Mouse (Mus musculus): ENCODE data around the gene Hsd17b1.

The Hsd17b1 gene

GRCm38 (mm10) chr11:101060126-101060525 is 18.1 kb upstream of the Hsd17b1 start:
- peak in 1 of 2 experiments; percentile 74 for DNase-seq (ENCODE audit: low spot score in 2 of 2)

- no peak for DNase-seq (ENCODE audit: low spot score in 2 of 2)
These were observed 17.2 kb upstream of the Hsd17b1 start for GRCm38 (mm10) chr11:101061049-101061448.

- peak in 1 of 2 experiments; percentile 68 for DNase-seq (ENCODE audit: low spot score in 2 of 2)
These were observed 15.9 kb upstream of the Hsd17b1 start for GRCm38 (mm10) chr11:101062165-101062884.

- DNase-seq (ENCODE audit: low spot score in 2 of 2) = no peak
These were observed 15.1 kb upstream of the Hsd17b1 start for GRCm38 (mm10) chr11:101062971-101063675.

GRCm38 (mm10) chr11:101063676-101064327 is 14.4 kb upstream of the Hsd17b1 start:
- DNase-seq (ENCODE audit: low spot score in 2 of 2) = peak in 1 of 2 experiments; percentile 54

- no peak for DNase-seq (ENCODE audit: low spot score in 2 of 2)
These were observed 13.7 kb upstream of the Hsd17b1 start for GRCm38 (mm10) chr11:101064462-101064861.

GRCm38 (mm10) chr11:101065002-101065401 is 13.2 kb upstream of the Hsd17b1 start:
- no peak for DNase-seq (ENCODE audit: low spot score in 2 of 2)

- DNase-seq (ENCODE audit: low spot score in 2 of 2) = peak; percentile 68 to 69
These were observed 11.4 kb upstream of the Hsd17b1 start for GRCm38 (mm10) chr11:101066549-101067412.

- peak; percentile 91 to 92 for DNase-seq (ENCODE audit: low spot score in 2 of 2)
These were observed 8.6 kb upstream of the Hsd17b1 start, which contains the start of gene Naglu for GRCm38 (mm10) chr11:101069391-101070188. Naglu (plus strand) TSS chr11:101070012.

GRCm38 (mm10) chr11:101070189-101070527 is 8.1 kb upstream of the Hsd17b1 start:
- DNase-seq (ENCODE audit: low spot score in 2 of 2) = no peak

GRCm38 (mm10) chr11:101070987-101071386 is 7.2 kb upstream of the Hsd17b1 start:
- DNase-seq (ENCODE audit: low spot score in 2 of 2) = no peak

- DNase-seq (ENCODE audit: low spot score in 2 of 2) = no peak
These were observed 6.3 kb upstream of the Hsd17b1 start for GRCm38 (mm10) chr11:101071810-101072428.

GRCm38 (mm10) chr11:101079746-101080145 is 1.5 kb downstream of the Hsd17b1 start:
- DNase-seq (ENCODE audit: low spot score in 2 of 2) = no peak

GRCm38 (mm10) chr11:101080421-101080820 is 2.2 kb downstream of the Hsd17b1 start:
- no peak for DNase-seq (ENCODE audit: low spot score in 2 of 2)

- DNase-seq (ENCODE audit: low spot score in 2 of 2) = no peak
These were observed 3.4 kb downstream of the Hsd17b1 start for GRCm38 (mm10) chr11:101081659-101082058.

GRCm38 (mm10) chr11:101082208-101083082 is 4.2 kb downstream of the Hsd17b1 start, which contains the start of gene Coasy:
Coasy (plus strand) TSS chr11:101082565.
- DNase-seq (ENCODE audit: low spot score in 2 of 2) = peak; percentile 76 to 81

- DNase-seq (ENCODE audit: low spot score in 2 of 2) = no peak
These were observed 5.0 kb downstream of the Hsd17b1 start for GRCm38 (mm10) chr11:101083083-101083697.

GRCm38 (mm10) chr11:101084246-101084645 is 6.0 kb downstream of the Hsd17b1 start:
- DNase-seq (ENCODE audit: low spot score in 2 of 2) = no peak

- DNase-seq (ENCODE audit: low spot score in 2 of 2) = no peak
These were observed 6.6 kb downstream of the Hsd17b1 start for GRCm38 (mm10) chr11:101084811-101085210.

Measured in urinary bladder, adult 18-20 months (tissue).